Mouse (Mus musculus) E14TG2a.4 (cell line): Measurements from ENCODE around the gene Patl1.
"Not testable (repeated sequence)": the region's sequence is repeated elsewhere in the genome, so short reads cannot be mapped to it uniquely, and the experiment has no call there.

Experiments
- H3K27me3 ChIP-seq: 2 replicates; pipeline ENCODE4 v1.6.1; 2014; ENCODE audit warnings: low read length, control low read depth; ENCODE audit not compliant: insufficient read depth
- H3K36me3 ChIP-seq: 2 replicates; pipeline ENCODE4 v1.6.1; 2014; ENCODE audit warnings: low read length, control low read depth; ENCODE audit not compliant: insufficient read depth
- H3K4me1 ChIP-seq: replicated peaks from 2 replicates; pipeline ENCODE4 v1.6.1; 2014; ENCODE audit warnings: low read depth, low read length, control low read depth
- H3K4me3 ChIP-seq: replicated peaks from 2 replicates; pipeline ENCODE4 v1.5.1; 2014; ENCODE audit warnings: mild to moderate bottlenecking, low read length
- H3K9me3 ChIP-seq: 2 replicates; pipeline ENCODE4 v1.6.1; 2014; ENCODE audit warnings: low read length, control low read depth
- CTCF ChIP-seq: conservative IDR thresholded peaks from 2 replicates; pipeline ENCODE4 v1.5.1; 2014; ENCODE audit warnings: low read length
- NANOG ChIP-seq: IDR thresholded peaks from 2 replicates; pipeline ENCODE4 v1.6.1; 2014; ENCODE audit warnings: borderline replicate concordance, low read length, mixed read lengths
- POU5F1 ChIP-seq: IDR thresholded peaks from 2 replicates; pipeline ENCODE4 v1.6.1; 2014; ENCODE audit warnings: low read length, borderline replicate concordance

The Patl1 gene

GRCm38 (mm10) chr19:11922068-11922467 is 9.9 kb downstream of the Patl1 start:
- Histone ChIP-seq H3K4me3 (no peak overlapping the region), H3K9me3 (no peaks in the 10 kb centered on the region), H3K36me3 (peaks cover 84% of the 10 kb centered on the region), H3K27me3 (no peaks in the 10 kb centered on the region), H3K4me1 (no peaks in the 10 kb centered on the region)
- no peak for TF ChIP-seq CTCF
- TF ChIP-seq POU5F1, result no peak
- no peak for TF ChIP-seq NANOG

GRCm38 (mm10) chr19:11922515-11922914 is 10.3 kb downstream of the Patl1 start:
- peaks cover 84% of the 10 kb centered on the region for H3K36me3 ChIP-seq
- H3K9me3 ChIP-seq, H3K4me1 ChIP-seq, H3K4me3 ChIP-seq, H3K27me3 ChIP-seq: not testable (repeated sequence)

GRCm38 (mm10) chr19:11926380-11926779 is 14.2 kb downstream of the Patl1 start:
- TF ChIP-seq NANOG (no peak), CTCF (no peak), POU5F1 (no peak)
- Histone ChIP-seq H3K36me3 (peaks cover 95% of the 10 kb centered on the region), H3K27me3 (no peaks in the 10 kb centered on the region), H3K9me3 (no peaks in the 10 kb centered on the region), H3K4me3 (no peak overlapping the region), H3K4me1 (peaks cover 4% of the 10 kb centered on the region; the same call in 1 of the 2 replicates)

GRCm38 (mm10) chr19:11928025-11928748 is 16.0 kb downstream of the Patl1 start:
- no peaks in the 10 kb centered on the region for H3K9me3 ChIP-seq
- no peak for TF ChIP-seq CTCF
- no peak for TF ChIP-seq NANOG
- no peak for TF ChIP-seq POU5F1
- no peak overlapping the region for H3K4me3 ChIP-seq
- H3K36me3 ChIP-seq, result peaks cover 96% of the 10 kb centered on the region
- H3K27me3 ChIP-seq, result no peaks in the 10 kb centered on the region
- H3K4me1 ChIP-seq, result peaks cover 4% of the 10 kb centered on the region; the same call in 1 of the 2 replicates

- not testable (repeated sequence) for H3K4me3 ChIP-seq, H3K27me3 ChIP-seq, H3K9me3 ChIP-seq
- Histone ChIP-seq H3K36me3 (peaks cover 35% of the 10 kb centered on the region), H3K4me1 (peaks cover 13% of the 10 kb centered on the region)
These were observed 34.3 kb downstream of the Patl1 start for GRCm38 (mm10) chr19:11946460-11946859.

- Histone ChIP-seq H3K4me3 (no peak overlapping the region), H3K9me3 (no peaks in the 10 kb centered on the region), H3K27me3 (no peaks in the 10 kb centered on the region), H3K4me1 (peaks cover 29% of the 10 kb centered on the region), H3K36me3 (peaks cover 6% of the 10 kb centered on the region)
- TF ChIP-seq CTCF (no peak), NANOG (no peak), POU5F1 (no peak)
These were observed 37.7 kb downstream of the Patl1 start for GRCm38 (mm10) chr19:11949878-11950277.

GRCm38 (mm10) chr19:11950747-11951146 is 38.5 kb downstream of the Patl1 start:
- no peaks in the 10 kb centered on the region for H3K9me3 ChIP-seq
- peaks cover 31% of the 10 kb centered on the region for H3K4me1 ChIP-seq
- H3K27me3 ChIP-seq, result no peaks in the 10 kb centered on the region
- H3K4me3 ChIP-seq, result no peak overlapping the region
- TF ChIP-seq POU5F1, result no peak
- no peak for TF ChIP-seq NANOG
- TF ChIP-seq CTCF, result no peak
- no peaks in the 10 kb centered on the region for H3K36me3 ChIP-seq

GRCm38 (mm10) chr19:11954206-11954605 is 42.0 kb downstream of the Patl1 start:
- TF ChIP-seq CTCF (no peak), NANOG (no peak), POU5F1 (no peak)
- H3K9me3 ChIP-seq, result no peaks in the 10 kb centered on the region
- no peak overlapping the region for H3K4me3 ChIP-seq
- no peaks in the 10 kb centered on the region for H3K27me3 ChIP-seq
- H3K4me1 ChIP-seq, result peaks cover 27% of the 10 kb centered on the region
- no peaks in the 10 kb centered on the region for H3K36me3 ChIP-seq

- Histone ChIP-seq H3K4me1 (peaks cover 16% of the 10 kb centered on the region), H3K27me3 (no peaks in the 10 kb centered on the region), H3K4me3 (no peak overlapping the region), H3K9me3 (no peaks in the 10 kb centered on the region), H3K36me3 (no peaks in the 10 kb centered on the region)
- no peak for TF ChIP-seq POU5F1
- TF ChIP-seq NANOG, result no peak
- no peak for TF ChIP-seq CTCF
These were observed 44.4 kb downstream of the Patl1 start for GRCm38 (mm10) chr19:11956636-11957035.
